Mouse (Mus musculus) right cerebral cortex, postnatal 25 days (tissue): ENCODE results near the gene Rhobtb1.

ENCODE experiments used
- DNase-seq: peaks from one replicate; pipeline ENCODE4 v3.0.0; 2022

Gene Rhobtb1

GRCm38 (mm10) chr10:69165847-69166246, 14.6 kb downstream of the Rhobtb1 start:
- no peak for DNase-seq

GRCm38 (mm10) chr10:69166514-69166913, 15.3 kb downstream of the Rhobtb1 start:
- DNase-seq = no peak

- DNase-seq = no peak
Observed at GRCm38 (mm10) chr10:69172412-69172811, 21.2 kb downstream of the Rhobtb1 start.

GRCm38 (mm10) chr10:69176116-69176515, 24.9 kb downstream of the Rhobtb1 start:
- DNase-seq = no peak

GRCm38 (mm10) chr10:69179341-69179740, 28.1 kb downstream of the Rhobtb1 start:
- no peak for DNase-seq

GRCm38 (mm10) chr10:69180997-69181396, 29.8 kb downstream of the Rhobtb1 start:
- no peak for DNase-seq

- no peak for DNase-seq
Observed at GRCm38 (mm10) chr10:69184903-69185302, 33.7 kb downstream of the Rhobtb1 start.

GRCm38 (mm10) chr10:69185431-69185830, 34.2 kb downstream of the Rhobtb1 start:
- DNase-seq = no peak

- DNase-seq = peak; percentile 53
Observed at GRCm38 (mm10) chr10:69185894-69186893, 35.0 kb downstream of the Rhobtb1 start.

GRCm38 (mm10) chr10:69187773-69188443, 36.7 kb downstream of the Rhobtb1 start:
- no peak for DNase-seq

- DNase-seq = no peak
Observed at GRCm38 (mm10) chr10:69190434-69191160, 39.4 kb downstream of the Rhobtb1 start.

- no peak for DNase-seq
Observed at GRCm38 (mm10) chr10:69192266-69192665, 41.0 kb downstream of the Rhobtb1 start.

GRCm38 (mm10) chr10:69193721-69194120, 42.5 kb downstream of the Rhobtb1 start:
- no peak for DNase-seq

GRCm38 (mm10) chr10:69204677-69205400, 53.6 kb downstream of the Rhobtb1 start:
- DNase-seq = no peak

- no peak for DNase-seq
Observed at GRCm38 (mm10) chr10:69206081-69206480, 54.8 kb downstream of the Rhobtb1 start.

GRCm38 (mm10) chr10:69207481-69207880, 56.2 kb downstream of the Rhobtb1 start:
- DNase-seq = no peak

GRCm38 (mm10) chr10:69207981-69208630, 56.9 kb downstream of the Rhobtb1 start:
- no peak for DNase-seq

GRCm38 (mm10) chr10:69208705-69209104, 57.5 kb downstream of the Rhobtb1 start:
- DNase-seq = no peak

GRCm38 (mm10) chr10:69210006-69210405, 58.8 kb downstream of the Rhobtb1 start:
- no peak for DNase-seq

- DNase-seq = no peak
Observed at GRCm38 (mm10) chr10:69210659-69211058, 59.4 kb downstream of the Rhobtb1 start.

- DNase-seq = no peak
Observed at GRCm38 (mm10) chr10:69211560-69211959, 60.3 kb downstream of the Rhobtb1 start.

GRCm38 (mm10) chr10:69211976-69212375, 60.7 kb downstream of the Rhobtb1 start:
- peak; percentile 32 for DNase-seq
